Mouse (Mus musculus): Measurements from ENCODE around the gene Ripply3. TPM values are rescaled to one million over a fixed set of nuclear protein-coding genes. Genes with fewer than 3 reads are reported as not detected.
A peak's percentile ranks its signal among the peaks of the same experiment; 100 is the strongest.

Ripply3 gene
- polyA plus RNA-seq, 1 experiment from 2014 or later = 7.0 TPM

DNA sequence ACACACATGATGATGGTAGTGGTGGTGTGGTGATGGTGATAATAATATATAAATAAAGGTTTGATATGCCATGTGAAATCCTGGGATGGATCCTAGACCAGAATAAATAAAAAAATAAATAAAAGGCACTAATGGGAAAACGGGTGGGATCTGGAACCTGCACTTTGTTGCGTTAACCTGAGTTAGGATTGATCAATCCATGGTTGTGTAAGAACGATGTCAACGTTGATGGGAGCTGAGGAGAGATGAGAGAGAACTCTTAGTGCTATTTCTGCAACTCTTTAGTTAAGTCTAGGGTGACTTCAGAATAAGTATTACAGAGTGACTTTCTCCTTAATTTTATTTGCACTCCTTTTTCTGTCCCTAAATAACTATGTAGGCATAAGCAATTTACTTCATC lies 27.0 kb upstream of the Ripply3 start:
- no peak for ATAC-seq (ENCODE audit: insufficient read depth, low FRiP score)
- no peak overlapping the region for H3K4me2 ChIP-seq (ENCODE audit: low read depth, low read length)
- no peaks in the 10 kb centered on the region for H3K9me3 ChIP-seq (replicated peaks; ENCODE audit: control insufficient read depth, low read length)
- H3K27me3 ChIP-seq (ENCODE audit: control insufficient read depth, insufficient read depth, low read length) = no peaks in the 10 kb centered on the region
- no peaks in the 10 kb centered on the region; the same call in 1 of the 2 replicates for H3K36me3 ChIP-seq (ENCODE audit: control insufficient read depth, insufficient read depth, low read length)
- 89% methylated on average over 4 of the region's 4 CpGs for WGBS
- no peaks in the 10 kb centered on the region for H3K4me1 ChIP-seq (ENCODE audit: control insufficient read depth, insufficient read depth, low read length)
- H3K9ac ChIP-seq (ENCODE audit: low read length) = no peak overlapping the region
- no peak overlapping the region for H3K27ac ChIP-seq (ENCODE audit: low read length)
- no peak overlapping the region for H3K4me3 ChIP-seq (replicated peaks; ENCODE audit: low read length)

GRCm38 (mm10) chr16:94301696-94302095 lies 26.5 kb upstream of the Ripply3 start:
- H3K9ac ChIP-seq (ENCODE audit: low read length) = no peak overlapping the region
- H3K27ac ChIP-seq (ENCODE audit: low read length) = no peak overlapping the region
- H3K4me2 ChIP-seq (ENCODE audit: low read depth, low read length) = no peak overlapping the region
- no peaks in the 10 kb centered on the region for H3K9me3 ChIP-seq (replicated peaks; ENCODE audit: control insufficient read depth, low read length)
- no peaks in the 10 kb centered on the region; the same call in 1 of the 2 replicates for H3K36me3 ChIP-seq (ENCODE audit: control insufficient read depth, insufficient read depth, low read length)
- no peaks in the 10 kb centered on the region for H3K4me1 ChIP-seq (ENCODE audit: control insufficient read depth, insufficient read depth, low read length)
- ATAC-seq (ENCODE audit: insufficient read depth, low FRiP score) = no peak
- 83% methylated on average over 5 of the region's 5 CpGs for WGBS
- H3K27me3 ChIP-seq (ENCODE audit: control insufficient read depth, insufficient read depth, low read length) = no peaks in the 10 kb centered on the region
- no peak overlapping the region for H3K4me3 ChIP-seq (replicated peaks; ENCODE audit: low read length)

- H3K27me3 ChIP-seq (ENCODE audit: control insufficient read depth, insufficient read depth, low read length) = no peaks in the 10 kb centered on the region
- no peak overlapping the region for H3K27ac ChIP-seq (ENCODE audit: low read length)
- H3K36me3 ChIP-seq (ENCODE audit: control insufficient read depth, insufficient read depth, low read length) = no peaks in the 10 kb centered on the region; the same call in 1 of the 2 replicates
- 9% methylated on average over 30 of the region's 30 CpGs for WGBS
- peak overlapping the region; percentile 21 for H3K4me3 ChIP-seq (replicated peaks; ENCODE audit: low read length)
- H3K4me1 ChIP-seq (ENCODE audit: control insufficient read depth, insufficient read depth, low read length) = no peaks in the 10 kb centered on the region
- peak overlapping the region; percentile 54 for H3K9ac ChIP-seq (ENCODE audit: low read length)
- peak overlapping the region; percentile 42 for H3K4me2 ChIP-seq (ENCODE audit: low read depth, low read length)
- H3K9me3 ChIP-seq (replicated peaks; ENCODE audit: control insufficient read depth, low read length) = no peaks in the 10 kb centered on the region
- ATAC-seq (ENCODE audit: insufficient read depth, low FRiP score) = peak; percentile 69
These were observed 25.7 kb upstream of the Ripply3 start for GRCm38 (mm10) chr16:94302274-94303202.

GRCm38 (mm10) chr16:94303203-94303535 lies 25.1 kb upstream of the Ripply3 start:
- ATAC-seq (ENCODE audit: insufficient read depth, low FRiP score) = no peak
- Histone ChIP-seq H3K9ac (ENCODE audit: low read length) (peak overlapping the region; percentile 54), H3K27me3 (ENCODE audit: control insufficient read depth, insufficient read depth, low read length) (no peaks in the 10 kb centered on the region), H3K27ac (ENCODE audit: low read length) (no peak overlapping the region), H3K4me2 (ENCODE audit: low read depth, low read length) (peak overlapping the region; percentile 42), H3K4me1 (ENCODE audit: control insufficient read depth, insufficient read depth, low read length) (no peaks in the 10 kb centered on the region), H3K36me3 (ENCODE audit: control insufficient read depth, insufficient read depth, low read length) (no peaks in the 10 kb centered on the region; the same call in 1 of the 2 replicates), H3K4me3 (replicated peaks; ENCODE audit: low read length) (no peak overlapping the region), H3K9me3 (replicated peaks; ENCODE audit: control insufficient read depth, low read length) (no peaks in the 10 kb centered on the region)
- 30% methylated on average over 6 of the region's 6 CpGs for WGBS

DNA sequence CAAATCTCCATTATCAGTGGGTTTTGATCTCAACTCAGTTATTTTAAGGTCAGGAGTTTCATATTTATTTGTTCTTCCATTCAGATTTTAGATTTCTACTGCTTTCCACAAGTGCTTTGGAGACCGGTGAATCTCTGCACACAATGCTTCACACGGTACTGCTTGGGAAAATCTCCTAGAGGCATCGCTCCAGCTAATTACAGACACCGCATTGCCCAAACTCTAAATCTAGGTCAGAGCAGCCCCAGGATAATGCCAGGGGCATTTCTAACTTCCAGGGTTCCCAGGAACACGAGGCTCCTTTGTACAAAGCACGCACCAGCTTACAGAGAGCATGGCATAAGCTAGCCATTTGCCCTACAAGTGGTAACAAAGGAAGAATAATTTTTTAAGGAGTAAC lies 20.7 kb upstream of the Ripply3 start:
- Histone ChIP-seq H3K4me3 (replicated peaks; ENCODE audit: low read length) (no peak overlapping the region), H3K27ac (ENCODE audit: low read length) (no peak overlapping the region), H3K9ac (ENCODE audit: low read length) (no peak overlapping the region), H3K36me3 (ENCODE audit: control insufficient read depth, insufficient read depth, low read length) (no peaks in the 10 kb centered on the region; the same call in 1 of the 2 replicates), H3K27me3 (ENCODE audit: control insufficient read depth, insufficient read depth, low read length) (no peaks in the 10 kb centered on the region), H3K4me1 (ENCODE audit: control insufficient read depth, insufficient read depth, low read length) (0 out of 2 replicates have a peak, but pooled peaks cover 4% of the 10 kb centered on the region), H3K4me2 (ENCODE audit: low read depth, low read length) (no peak overlapping the region), H3K9me3 (replicated peaks; ENCODE audit: control insufficient read depth, low read length) (no peaks in the 10 kb centered on the region)
- no peak for ATAC-seq (ENCODE audit: insufficient read depth, low FRiP score)
- WGBS = 61% methylated on average over 6 of the region's 6 CpGs

DNA sequence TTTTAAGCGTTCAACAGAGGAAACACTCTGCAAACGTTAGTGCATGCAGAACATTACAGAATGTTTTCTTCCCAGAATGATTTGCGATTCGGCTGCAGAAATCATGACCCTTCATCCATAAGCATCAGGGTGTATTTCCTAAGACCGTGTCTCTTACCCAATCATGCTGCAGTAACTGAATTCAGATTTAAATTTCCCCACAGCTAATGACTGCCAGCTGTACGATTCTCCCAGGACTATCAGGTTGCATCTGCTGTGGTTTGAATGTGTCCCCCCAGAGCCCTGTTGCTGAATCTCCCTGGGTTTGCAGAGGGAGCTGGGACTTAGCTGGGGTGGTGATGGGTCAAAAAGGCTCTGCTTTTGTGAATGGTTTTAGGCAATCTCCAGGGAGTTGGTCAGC lies 20.3 kb upstream of the Ripply3 start:
- no peak for ATAC-seq (ENCODE audit: insufficient read depth, low FRiP score)
- WGBS = 37% methylated on average over 6 of the region's 6 CpGs
- H3K27me3 ChIP-seq (ENCODE audit: control insufficient read depth, insufficient read depth, low read length) = no peaks in the 10 kb centered on the region
- H3K9ac ChIP-seq (ENCODE audit: low read length) = no peak overlapping the region
- no peak overlapping the region for H3K27ac ChIP-seq (ENCODE audit: low read length)
- no peak overlapping the region for H3K4me3 ChIP-seq (replicated peaks; ENCODE audit: low read length)
- H3K9me3 ChIP-seq (replicated peaks; ENCODE audit: control insufficient read depth, low read length) = no peaks in the 10 kb centered on the region
- 0 out of 2 replicates have a peak, but pooled peaks cover 4% of the 10 kb centered on the region for H3K4me1 ChIP-seq (ENCODE audit: control insufficient read depth, insufficient read depth, low read length)
- H3K4me2 ChIP-seq (ENCODE audit: low read depth, low read length) = no peak overlapping the region
- H3K36me3 ChIP-seq (ENCODE audit: control insufficient read depth, insufficient read depth, low read length) = no peaks in the 10 kb centered on the region; the same call in 1 of the 2 replicates

GRCm38 (mm10) chr16:94309025-94309424 lies 19.2 kb upstream of the Ripply3 start:
- H3K9me3 ChIP-seq (replicated peaks; ENCODE audit: control insufficient read depth, low read length) = no peaks in the 10 kb centered on the region
- no peaks in the 10 kb centered on the region; the same call in 1 of the 2 replicates for H3K36me3 ChIP-seq (ENCODE audit: control insufficient read depth, insufficient read depth, low read length)
- no peaks in the 10 kb centered on the region for H3K27me3 ChIP-seq (ENCODE audit: control insufficient read depth, insufficient read depth, low read length)
- no peak for ATAC-seq (ENCODE audit: insufficient read depth, low FRiP score)
- no peak overlapping the region for H3K4me3 ChIP-seq (replicated peaks; ENCODE audit: low read length)
- H3K27ac ChIP-seq (ENCODE audit: low read length) = no peak overlapping the region
- 0 out of 2 replicates have a peak, but pooled peaks cover 8% of the 10 kb centered on the region for H3K4me1 ChIP-seq (ENCODE audit: control insufficient read depth, insufficient read depth, low read length)
- no peak overlapping the region for H3K4me2 ChIP-seq (ENCODE audit: low read depth, low read length)
- WGBS = 82% methylated on average over 4 of the region's 4 CpGs
- no peak overlapping the region for H3K9ac ChIP-seq (ENCODE audit: low read length)

DNA sequence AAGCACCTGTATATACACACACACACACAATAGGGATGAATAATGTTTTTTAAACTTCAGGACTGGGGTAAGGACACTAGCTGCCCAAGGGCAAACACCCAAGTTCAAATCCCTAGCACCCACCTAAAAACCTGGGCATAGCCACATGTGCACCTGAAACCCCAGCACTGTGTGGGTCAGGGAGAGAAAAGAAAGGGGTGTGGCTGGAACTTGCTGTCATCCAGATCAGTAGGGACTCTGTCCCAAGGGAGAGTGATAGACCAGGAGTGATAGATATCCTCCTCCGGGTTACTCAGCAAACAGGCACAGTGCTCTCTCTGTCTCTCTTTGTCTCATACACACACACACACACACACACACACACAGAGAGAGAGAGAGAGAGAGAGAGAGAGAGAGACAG lies 16.8 kb upstream of the Ripply3 start:
- Histone ChIP-seq H3K27me3 (ENCODE audit: control insufficient read depth, insufficient read depth, low read length) (no peaks in the 10 kb centered on the region), H3K36me3 (ENCODE audit: control insufficient read depth, insufficient read depth, low read length) (no peaks in the 10 kb centered on the region), H3K27ac (ENCODE audit: low read length) (no peak overlapping the region), H3K4me2 (ENCODE audit: low read depth, low read length) (peak overlapping the region; percentile 37; the same call in 1 of the 2 replicates), H3K4me1 (ENCODE audit: control insufficient read depth, insufficient read depth, low read length) (0 out of 2 replicates have a peak, but pooled peaks cover 8% of the 10 kb centered on the region), H3K4me3 (replicated peaks; ENCODE audit: low read length) (no peak overlapping the region), H3K9me3 (replicated peaks; ENCODE audit: control insufficient read depth, low read length) (no peaks in the 10 kb centered on the region), H3K9ac (ENCODE audit: low read length) (peak overlapping the region; percentile 51; the same call in 1 of the 2 replicates)
- no peak for ATAC-seq (ENCODE audit: insufficient read depth, low FRiP score)
- WGBS = 52% methylated on average over 1 of the region's 1 CpGs

GRCm38 (mm10) chr16:94311931-94312330 lies 16.3 kb upstream of the Ripply3 start:
- peak overlapping the region; percentile 79 for H3K4me2 ChIP-seq (ENCODE audit: low read depth, low read length)
- 0 out of 2 replicates have a peak overlapping the region, but pooled peaks have one; percentile 56 for H3K4me3 ChIP-seq (replicated peaks; ENCODE audit: low read length)
- H3K27ac ChIP-seq (ENCODE audit: low read length) = no peak overlapping the region
- H3K36me3 ChIP-seq (ENCODE audit: control insufficient read depth, insufficient read depth, low read length) = no peaks in the 10 kb centered on the region
- H3K9me3 ChIP-seq (replicated peaks; ENCODE audit: control insufficient read depth, low read length) = no peaks in the 10 kb centered on the region
- no peaks in the 10 kb centered on the region for H3K27me3 ChIP-seq (ENCODE audit: control insufficient read depth, insufficient read depth, low read length)
- H3K9ac ChIP-seq (ENCODE audit: low read length) = peak overlapping the region; percentile 51; the same call in 1 of the 2 replicates
- H3K4me1 ChIP-seq (ENCODE audit: control insufficient read depth, insufficient read depth, low read length) = 0 out of 2 replicates have a peak, but pooled peaks cover 8% of the 10 kb centered on the region
- ATAC-seq (ENCODE audit: insufficient read depth, low FRiP score) = no peak
- 68% methylated on average over 4 of the region's 4 CpGs for WGBS
